Mouse (Mus musculus): ENCODE results near the gene Sugt1.

The Sugt1 gene

DNA sequence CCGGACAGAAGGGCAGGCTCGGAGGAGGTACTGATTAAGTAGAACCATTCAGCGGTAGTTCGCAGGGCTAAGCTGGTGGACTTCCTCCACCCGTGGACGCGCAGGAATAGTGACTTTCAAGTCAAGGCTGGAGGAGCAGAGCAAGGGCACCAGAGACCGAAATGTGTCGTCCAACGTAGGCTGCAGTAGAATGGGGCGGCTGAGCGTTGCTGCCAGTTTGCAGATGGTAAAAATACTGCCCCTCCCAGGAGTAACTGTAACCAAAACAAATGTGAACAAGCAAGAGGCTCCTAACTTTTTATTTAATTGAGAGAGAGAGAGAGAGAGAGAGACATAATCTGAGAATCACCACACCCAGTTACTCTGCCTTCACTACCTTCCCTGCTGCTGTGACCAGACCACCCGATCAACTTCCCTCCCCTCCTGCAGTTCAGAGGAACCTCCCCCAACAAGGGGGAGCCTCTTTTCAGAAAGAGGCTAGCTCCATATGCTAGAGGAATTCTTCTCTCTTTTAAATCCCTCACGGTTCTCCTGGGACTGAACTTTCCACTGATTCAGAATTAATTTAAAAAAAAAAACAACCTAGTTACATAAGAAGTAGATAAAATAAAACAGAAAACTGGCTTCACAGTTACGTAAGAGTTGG, 89.7 kb downstream of the Sugt1 start:
- no peak for DNase-seq (ENCODE audit: low read depth, low spot score)

DNA sequence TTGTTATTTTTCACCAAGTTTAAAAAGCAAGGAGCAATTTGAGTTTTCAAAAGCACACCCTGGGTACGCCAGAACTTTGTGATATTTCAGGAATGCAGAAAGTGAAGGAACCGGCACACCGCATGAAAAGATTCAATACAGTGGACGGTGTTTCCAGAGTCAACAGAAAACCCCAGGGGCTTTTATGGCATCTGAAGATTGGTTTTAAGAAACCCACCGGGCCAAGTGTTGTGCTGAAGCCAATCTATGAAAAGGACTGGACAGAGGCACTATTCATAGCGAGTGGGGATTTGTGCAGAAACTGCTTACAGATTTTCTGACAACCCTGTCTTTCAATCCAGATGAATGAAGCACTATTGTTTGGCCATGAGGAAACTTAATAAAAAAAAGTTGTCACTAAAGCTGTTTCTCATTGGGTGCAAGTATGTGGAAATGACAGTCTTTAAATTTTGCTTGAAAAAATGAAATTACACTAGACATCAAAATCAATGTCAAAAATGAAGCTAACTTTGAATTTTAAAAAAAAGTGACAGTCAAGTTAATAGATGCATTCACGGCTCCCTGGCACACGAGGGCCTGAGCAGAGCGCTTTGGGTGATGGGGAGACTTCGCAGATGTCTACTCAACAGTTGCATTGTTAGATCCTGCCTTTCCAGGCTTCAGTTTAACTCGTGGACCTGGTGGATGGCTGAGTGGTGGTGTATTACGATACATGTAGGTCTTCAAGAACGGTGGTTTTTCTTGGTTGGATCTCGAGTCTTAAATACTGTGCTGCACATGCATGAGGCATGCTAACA, 90.6 kb downstream of the Sugt1 start:
- DNase-seq (ENCODE audit: low read depth, low spot score), result no peak

DNA sequence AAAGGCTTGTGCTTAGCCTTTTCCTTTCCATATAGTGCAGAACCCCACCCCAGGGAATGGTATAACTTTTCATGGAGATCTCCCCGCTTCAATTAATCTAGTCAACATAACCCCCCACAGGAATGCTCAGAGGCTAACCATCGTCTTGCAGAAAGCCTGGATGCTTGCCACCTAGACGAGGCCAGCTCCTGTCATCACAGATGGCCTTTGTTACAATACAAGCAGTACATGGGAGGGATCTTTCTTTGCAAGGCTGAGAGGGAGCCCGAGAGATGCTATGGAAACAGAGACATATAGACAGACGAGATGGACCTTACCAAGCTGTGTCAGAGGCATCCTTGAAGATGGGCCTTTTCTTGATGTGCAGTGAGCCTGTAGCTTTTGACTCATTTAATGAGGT, 93.2 kb downstream of the Sugt1 start:
- no peak for DNase-seq (ENCODE audit: low read depth, low spot score)
